Mouse (Mus musculus): ENCODE measurements around the gene Vmn1r22. TPM values are rescaled to one million over a fixed set of nuclear protein-coding genes. Genes with fewer than 3 reads are reported as not detected.

Gene Vmn1r22
- not detected in 2 replicates for polyA plus RNA-seq (2021; fragmentation: Nextera tagmentation)
- long read RNA-seq, experiment 1: 0 reads
- long read RNA-seq, experiment 2: 0 reads

GRCm38 (mm10) chr6:57907928-57908327, at the start of gene Vmn1r22:
Gene Vmn1r22 (minus strand): TSS chr6:57908028.

GRCm38 (mm10) chr6:57926738-57927137, 18.9 kb upstream of the Vmn1r22 start, which contains the start of gene Vmn1r23:
Gene Vmn1r23 (minus strand): TSS chr6:57926838.

GRCm38 (mm10) chr6:57850286-57850685, 57.5 kb downstream of the Vmn1r22 start, which contains the start of gene Vmn1r21:
Gene Vmn1r21 (minus strand): TSS chr6:57850343.

Other genes with a start within 250 kb of the Vmn1r22 start
- 11.3 and 15.7 TPM in 2 replicates for gene Pyurf, start 215.9 kb downstream of the Vmn1r22 start, polyA plus RNA-seq (2021; fragmentation: Nextera tagmentation)
- gene Lancl2, start 205.5 kb downstream of the Vmn1r22 start, polyA plus RNA-seq (2021; fragmentation: Nextera tagmentation): 45.5 and 55.7 TPM in 2 replicates
- 65.2 and 74.0 TPM in 2 replicates for gene Vopp1, start 82.9 kb downstream of the Vmn1r22 start, polyA plus RNA-seq (2021; fragmentation: Nextera tagmentation)
- gene Vmn1r21, start 57.7 kb downstream of the Vmn1r22 start, polyA plus RNA-seq (2021; fragmentation: Nextera tagmentation): not detected in 2 replicates
- gene Vmn1r23, start 18.8 kb upstream of the Vmn1r22 start, polyA plus RNA-seq (2021; fragmentation: Nextera tagmentation): not detected in 2 replicates
- not detected in 2 replicates for gene Vmn1r24, start 53.5 kb upstream of the Vmn1r22 start, polyA plus RNA-seq (2021; fragmentation: Nextera tagmentation)
- not detected in 2 replicates for gene Vmn1r25, start 72.8 kb upstream of the Vmn1r22 start, polyA plus RNA-seq (2021; fragmentation: Nextera tagmentation)
- not detected in 2 replicates for gene Vmn1r26, start 107.1 kb upstream of the Vmn1r22 start, polyA plus RNA-seq (2021; fragmentation: Nextera tagmentation)

All from left cerebral cortex, adult 6 months (tissue).